Mouse (Mus musculus): ENCODE data around the gene Magee1. TPM values are rescaled to one million over a fixed set of nuclear protein-coding genes. Genes with fewer than 3 reads are reported as not detected.

Magee1 gene
- polyA plus RNA-seq (2012), result 2.9 TPM in 2 replicates

GRCm38 (mm10) chrX:105120275-105121226, at the start of gene Magee1:
Magee1 (plus strand) TSS chrX:105120378.

GRCm38 (mm10) chrX:105079615-105080092, 40.5 kb upstream of the Magee1 start, which contains the start of gene Pbdc1:
Pbdc1 (plus strand) TSS chrX:105079756.

Other genes starting within 250 kb of the Magee1 start
- gene Pbdc1, start 40.6 kb upstream of the Magee1 start, polyA plus RNA-seq (2012), result 7.9 and 10.8 TPM in 2 replicates